Mouse (Mus musculus) testis, adult 2 months (tissue): Measurements from ENCODE around the gene Rab11fip4.

ENCODE experiments used
- CTCF ChIP-seq: fragments of 200-500 bp; IDR thresholded peaks from 2 replicates; pipeline ENCODE4 v1.5.1; 2012; ENCODE audit warnings: low read depth, mild to moderate bottlenecking, inconsistent platforms, low read length, moderate library complexity; ENCODE audit not compliant: control insufficient read depth, insufficient read depth, insufficient replicate concordance
- POLR2A ChIP-seq: fragments of 200-500 bp; IDR thresholded peaks from 2 replicates; pipeline ENCODE4 v1.6.1; 2012; ENCODE audit warnings: low read depth, mild to moderate bottlenecking, inconsistent platforms, low read length, moderate library complexity; ENCODE audit not compliant: control insufficient read depth

DNA sequence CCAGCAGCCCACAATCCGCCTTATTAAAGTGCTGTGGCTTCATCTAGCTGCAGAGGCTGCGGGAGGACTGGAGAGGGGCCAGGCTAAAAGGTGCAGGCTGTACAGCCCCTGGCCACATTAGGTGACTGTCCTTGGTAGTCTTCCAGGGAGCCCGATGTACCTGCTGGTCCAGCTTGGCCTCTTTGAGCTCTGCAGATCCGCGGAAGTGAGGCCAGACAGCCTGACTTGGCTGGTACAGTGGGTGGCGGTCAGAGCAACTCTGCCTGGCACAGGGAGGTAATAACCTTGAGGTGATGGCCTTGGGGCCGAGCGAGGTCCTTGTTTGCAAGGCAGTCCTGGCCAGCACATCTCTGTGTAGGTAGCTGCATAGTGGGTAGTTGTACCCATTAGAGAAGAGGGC lies 75.5 kb downstream of the Rab11fip4 start:
- TF ChIP-seq CTCF (no peak), POLR2A (no peak)
